Mouse (Mus musculus) lung, embryonic 16.5 days (tissue): Measurements from ENCODE around the gene Kdm3a. TPM values are rescaled to one million over a fixed set of nuclear protein-coding genes. Genes with fewer than 3 reads are reported as not detected.

Experiments
- ATAC-seq: fragments of 200-750 bp; cut with Nextera tagmentation; 2 replicates; pipeline ENCODE4 v1.8.0; 2017; ENCODE audit warnings: low read depth, mild to moderate bottlenecking, moderate library complexity
- H3K27ac ChIP-seq: fragments of 300-500 bp; sonication (generic); 2 replicates; pipeline ENCODE4 v1.5.1; 2014; ENCODE audit warnings: mild to moderate bottlenecking, control low read depth, low read length
- H3K27me3 ChIP-seq: fragments of 300-500 bp; sonication (generic); 2 replicates; pipeline ENCODE4 v1.6.1; 2014; ENCODE audit warnings: low read depth, low read length, mixed read lengths; ENCODE audit not compliant: control insufficient read depth, insufficient read depth
- H3K36me3 ChIP-seq: fragments of 300-500 bp; sonication (generic); 2 replicates; pipeline ENCODE4 v1.6.1; 2014; ENCODE audit warnings: low read length; ENCODE audit not compliant: control insufficient read depth, insufficient read depth
- H3K4me1 ChIP-seq: fragments of 300-500 bp; sonication (generic); replicated peaks from 2 replicates; pipeline ENCODE4 v1.6.1; 2014; ENCODE audit warnings: low read length, mixed read lengths; ENCODE audit not compliant: control insufficient read depth, insufficient read depth
- H3K4me2 ChIP-seq: fragments of 300-500 bp; sonication (generic); 2 replicates; pipeline ENCODE4 v1.6.1; 2014; ENCODE audit warnings: low read depth, low read length, control low read depth
- H3K4me3 ChIP-seq: fragments of 300-500 bp; sonication (generic); 2 replicates; pipeline ENCODE4 v1.5.1; 2014; ENCODE audit warnings: mild to moderate bottlenecking, low read length, control low read depth
- H3K9ac ChIP-seq: fragments of 300-500 bp; sonication (generic); 2 replicates; pipeline ENCODE4 v1.6.1; 2014; ENCODE audit warnings: low read length, control low read depth
- H3K9me3 ChIP-seq: fragments of 300-500 bp; sonication (generic); 2 replicates; pipeline ENCODE4 v1.6.1; 2016; ENCODE audit warnings: low read length; ENCODE audit not compliant: control insufficient read depth
- WGBS: fragments of 180-500 bp; shearing (Covaris S2); extraction: QIAGEN DNeasy Blood & Tissue Kit; methylation state at CpG from one replicate; pipeline ENCODE4 v1.1.7; 2014; 5-methylcytosine and 5-hydroxymethylcytosine counted together
- polyA plus RNA-seq: library from polyadenylated mRNA; unstranded; fragments of >200 nt; fragmentation: Nextera tagmentation; extraction: Ambion mirVana; gene quantifications from 2 replicates; pipeline ENCODE4 v1.2.1, GENCODE M21; 2015

Kdm3a gene
- polyA plus RNA-seq, result 54.2 and 64.0 TPM in 2 replicates

- Histone ChIP-seq H3K4me2 (peak within 1 kb of the TSS; percentile 85), H3K36me3 (peaks cover 7% of the 10 kb centered on the region; the same call in 1 of the 2 replicates), H3K27ac (peak within 1 kb of the TSS; percentile 100), H3K9ac (peak within 1 kb of the TSS; percentile 91), H3K4me1 (peaks cover 15% of the 10 kb centered on the region), H3K4me3 (peak within 1 kb of the TSS; percentile 87), H3K27me3 (peaks cover 6% of the 10 kb centered on the region; the same call in 1 of the 2 replicates), H3K9me3 (no peaks in the 10 kb centered on the region)
- peak; percentile 97 for ATAC-seq
- under 1% methylated on average over 63 of the region's 63 CpGs for WGBS
Observed at GRCm38 (mm10) chr6:71632829-71633662, at the start of gene Kdm3a. Gene Kdm3a, minus strand, starts transcription at chr6:71632990.

GRCm38 (mm10) chr6:71678891-71679290, 46.1 kb upstream of the Kdm3a start:
- Histone ChIP-seq H3K4me3 (no peak overlapping the region), H3K9me3 (no peaks in the 10 kb centered on the region), H3K36me3 (no peaks in the 10 kb centered on the region), H3K9ac (no peak overlapping the region), H3K4me1 (no peaks in the 10 kb centered on the region), H3K4me2 (no peak overlapping the region), H3K27me3 (no peaks in the 10 kb centered on the region), H3K27ac (no peak overlapping the region)
- ATAC-seq, result no peak
- whole genome bisulfite sequencing, result 55% methylated on average over 7 of the region's 7 CpGs

GRCm38 (mm10) chr6:71673166-71673565, 40.4 kb upstream of the Kdm3a start:
- no peaks in the 10 kb centered on the region for H3K9me3 ChIP-seq
- no peak for ATAC-seq
- 55% methylated on average over 2 of the region's 2 CpGs for WGBS
- H3K27me3 ChIP-seq, result no peaks in the 10 kb centered on the region
- no peaks in the 10 kb centered on the region for H3K4me1 ChIP-seq
- no peak overlapping the region for H3K9ac ChIP-seq
- H3K36me3 ChIP-seq, result no peaks in the 10 kb centered on the region
- H3K4me3 ChIP-seq, result no peak overlapping the region
- H3K27ac ChIP-seq, result no peak overlapping the region
- no peak overlapping the region for H3K4me2 ChIP-seq

- no peak for ATAC-seq
- Histone ChIP-seq H3K36me3 (no peaks in the 10 kb centered on the region), H3K9ac (no peak overlapping the region), H3K4me2 (no peak overlapping the region), H3K4me3 (no peak overlapping the region), H3K27ac (no peak overlapping the region), H3K4me1 (no peaks in the 10 kb centered on the region), H3K9me3 (no peaks in the 10 kb centered on the region), H3K27me3 (no peaks in the 10 kb centered on the region)
- 51% methylated on average over 1 of the region's 1 CpGs for WGBS
Observed at GRCm38 (mm10) chr6:71664511-71664910, 31.7 kb upstream of the Kdm3a start.

GRCm38 (mm10) chr6:71658290-71658689, 25.5 kb upstream of the Kdm3a start:
- peaks cover 17% of the 10 kb centered on the region for H3K4me1 ChIP-seq
- no peaks in the 10 kb centered on the region for H3K9me3 ChIP-seq
- peak; percentile 95 for ATAC-seq
- H3K4me3 ChIP-seq, result no peak overlapping the region
- no peak overlapping the region for H3K4me2 ChIP-seq
- H3K36me3 ChIP-seq, result no peaks in the 10 kb centered on the region
- H3K27ac ChIP-seq, result no peak overlapping the region; the same call in 1 of the 2 replicates
- 31% methylated on average over 2 of the region's 2 CpGs for WGBS
- no peak overlapping the region for H3K9ac ChIP-seq
- H3K27me3 ChIP-seq, result no peaks in the 10 kb centered on the region

- ATAC-seq, result peak; percentile 67
- no peaks in the 10 kb centered on the region for H3K9me3 ChIP-seq
- H3K27me3 ChIP-seq, result no peaks in the 10 kb centered on the region
- H3K4me3 ChIP-seq, result no peak overlapping the region
- H3K9ac ChIP-seq, result no peak overlapping the region
- no peak overlapping the region for H3K4me2 ChIP-seq
- H3K4me1 ChIP-seq, result peaks cover 17% of the 10 kb centered on the region
- 28% methylated on average over 3 of the region's 3 CpGs for WGBS
- no peaks in the 10 kb centered on the region for H3K36me3 ChIP-seq
- H3K27ac ChIP-seq, result no peak overlapping the region
Observed at GRCm38 (mm10) chr6:71655835-71656234, 23.0 kb upstream of the Kdm3a start.

DNA sequence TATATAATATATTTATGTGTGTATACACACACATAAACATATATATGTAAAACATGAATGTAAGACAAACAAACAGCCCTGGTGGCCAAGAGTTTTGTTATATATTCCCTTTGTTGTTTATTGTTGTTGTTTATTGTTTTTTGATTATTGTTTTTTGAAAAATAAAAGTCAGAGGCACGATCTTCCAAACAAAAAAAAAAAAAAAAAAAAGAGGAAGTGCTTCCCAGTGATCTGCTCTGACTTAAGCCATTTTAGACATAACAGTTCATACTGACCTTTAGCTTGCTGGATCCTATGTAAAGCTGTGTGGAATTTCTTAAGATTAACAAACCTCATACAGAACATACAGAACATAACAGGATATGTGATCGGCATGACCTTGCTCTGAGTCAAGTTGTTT, 19.1 kb upstream of the Kdm3a start:
- ATAC-seq, result no peak
- Histone ChIP-seq H3K9me3 (no peaks in the 10 kb centered on the region), H3K9ac (no peak overlapping the region), H3K4me1 (peaks cover 8% of the 10 kb centered on the region), H3K27me3 (no peaks in the 10 kb centered on the region), H3K36me3 (no peaks in the 10 kb centered on the region), H3K4me3 (no peak overlapping the region), H3K4me2 (no peak overlapping the region), H3K27ac (no peak overlapping the region)
- WGBS, result 75% methylated on average over 2 of the region's 2 CpGs

- WGBS, result under 1% methylated on average over 39 of the region's 41 CpGs
- peak overlapping the region; percentile 85 for H3K4me2 ChIP-seq
- H3K4me3 ChIP-seq, result peak overlapping the region; percentile 87
- H3K27ac ChIP-seq, result peak overlapping the region; percentile 98
- peak overlapping the region; percentile 91 for H3K9ac ChIP-seq
- H3K4me1 ChIP-seq, result peaks cover 15% of the 10 kb centered on the region
- H3K36me3 ChIP-seq, result peaks cover 8% of the 10 kb centered on the region; the same call in 1 of the 2 replicates
- ATAC-seq, result peak; percentile 45; the same call in 1 of the 2 replicates
- peaks cover 6% of the 10 kb centered on the region; the same call in 1 of the 2 replicates for H3K27me3 ChIP-seq
- no peaks in the 10 kb centered on the region for H3K9me3 ChIP-seq
Observed at GRCm38 (mm10) chr6:71632486-71632828, 333 bp downstream of the Kdm3a start.

- ATAC-seq, result no peak
- Histone ChIP-seq H3K36me3 (peaks cover 11% of the 10 kb centered on the region), H3K4me1 (peaks cover 15% of the 10 kb centered on the region), H3K27me3 (peaks cover 4% of the 10 kb centered on the region; the same call in 1 of the 2 replicates), H3K27ac (peak overlapping the region; percentile 98), H3K9ac (peak overlapping the region; percentile 91), H3K4me2 (peak overlapping the region; percentile 85), H3K9me3 (no peaks in the 10 kb centered on the region), H3K4me3 (peak overlapping the region; percentile 87)
- 1% methylated on average over 38 of the region's 42 CpGs for WGBS
Observed at GRCm38 (mm10) chr6:71631706-71632461, 906 bp downstream of the Kdm3a start.
